Mouse (Mus musculus): ENCODE measurements around the gene Enpp1.

Gene Enpp1

DNA sequence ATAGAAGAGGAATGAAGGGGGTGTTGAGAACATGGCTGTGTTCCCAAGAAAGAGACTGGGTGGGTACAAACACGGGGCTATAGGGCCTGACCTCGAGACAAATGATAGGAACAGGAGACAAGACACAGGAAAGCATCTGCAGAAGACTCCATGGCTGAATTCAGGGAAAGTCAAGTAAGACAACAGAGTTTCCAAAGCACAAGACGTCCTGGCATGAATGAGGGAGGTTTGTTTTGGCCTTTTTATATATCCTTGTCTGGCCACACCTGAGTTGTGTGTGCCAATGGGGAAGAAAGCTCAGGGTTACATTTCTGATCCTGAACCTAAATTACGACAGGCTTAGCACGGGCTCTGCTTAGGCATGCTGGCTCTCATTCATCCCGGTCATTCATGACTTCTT lies 4.2 kb downstream of the Enpp1 start:
- DNase-seq = no peak

DNA sequence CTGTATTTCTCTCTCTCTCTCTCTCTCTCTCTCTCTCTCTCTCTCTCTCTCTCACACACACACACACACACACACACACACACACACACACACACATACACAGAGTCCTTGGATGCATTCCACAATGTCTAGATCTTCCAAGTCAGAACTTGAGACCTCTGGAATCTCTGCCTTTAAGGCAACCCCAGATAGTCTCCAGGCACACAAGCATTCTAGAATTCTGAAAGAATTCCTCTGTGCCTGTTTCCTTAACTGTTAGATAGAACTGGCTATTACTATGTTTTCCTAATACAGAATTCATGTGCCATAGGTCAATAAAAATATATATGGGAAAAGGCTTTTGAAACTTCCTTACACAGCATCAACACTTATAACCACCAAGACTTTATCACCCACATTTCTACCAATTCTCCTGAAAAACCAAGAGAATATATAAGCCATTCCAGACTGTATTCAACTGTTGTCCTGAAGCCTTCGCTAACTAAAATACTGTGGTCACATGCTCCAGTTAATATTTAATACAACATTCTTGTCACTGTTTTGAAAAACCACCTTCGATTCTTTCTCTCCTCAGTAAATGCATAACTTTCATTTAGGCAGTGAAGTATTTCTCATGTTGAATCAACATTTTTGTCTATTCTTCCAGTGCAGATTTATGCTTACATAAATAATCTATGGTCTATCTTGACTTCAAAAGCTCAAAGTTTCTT lies 5.4 kb downstream of the Enpp1 start:
- no peak for DNase-seq

DNA sequence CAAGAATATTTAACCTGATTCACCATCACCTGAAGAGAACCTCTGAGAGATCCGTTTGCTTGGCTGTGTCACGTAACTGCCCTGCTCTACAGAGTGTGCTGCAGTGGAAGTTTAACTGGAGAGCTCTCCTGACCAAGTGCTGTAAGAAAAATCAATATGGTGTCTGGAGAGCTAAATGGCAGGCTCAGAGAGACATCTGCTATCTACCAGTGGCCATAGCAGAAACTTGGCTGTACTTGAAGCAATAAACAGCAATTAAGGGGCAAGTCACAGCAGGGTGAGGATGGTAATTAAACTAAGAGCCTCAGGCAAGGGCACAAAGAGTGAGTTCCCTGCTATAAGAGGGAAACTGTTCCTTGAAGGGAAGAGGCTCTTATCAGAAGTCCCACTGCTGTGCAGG lies 9.3 kb downstream of the Enpp1 start:
- no peak for DNase-seq

DNA sequence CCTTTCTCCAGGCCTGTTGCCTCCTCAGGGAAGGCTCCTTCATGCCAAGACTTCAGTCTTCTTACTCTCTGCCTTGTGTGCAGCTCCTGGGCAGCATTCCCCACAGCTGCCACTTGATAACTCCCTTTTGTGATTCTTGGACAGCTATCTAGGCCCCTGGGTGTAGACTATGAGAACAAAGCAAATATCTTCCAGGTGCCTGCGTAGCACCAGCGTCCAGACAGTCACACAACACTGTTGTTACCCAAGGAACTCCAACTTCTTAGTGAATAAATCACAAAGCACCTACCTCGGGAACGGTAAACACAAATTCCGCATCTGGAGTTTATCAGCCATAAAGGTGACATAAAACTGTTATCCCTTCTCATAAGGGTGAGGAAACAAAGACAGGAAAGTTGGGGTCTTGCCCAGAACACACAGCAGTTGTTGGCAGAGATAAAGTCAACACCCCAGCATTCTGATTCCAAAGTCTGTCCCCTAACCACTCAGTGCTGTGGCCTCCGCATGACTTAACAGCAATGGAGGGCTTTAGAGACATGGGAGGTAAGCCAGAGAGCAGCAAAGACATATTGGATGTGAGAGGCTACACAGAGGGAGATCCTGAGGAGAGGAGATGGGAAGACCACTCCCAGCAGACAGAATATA lies 13.7 kb downstream of the Enpp1 start:
- no peak for DNase-seq

DNA sequence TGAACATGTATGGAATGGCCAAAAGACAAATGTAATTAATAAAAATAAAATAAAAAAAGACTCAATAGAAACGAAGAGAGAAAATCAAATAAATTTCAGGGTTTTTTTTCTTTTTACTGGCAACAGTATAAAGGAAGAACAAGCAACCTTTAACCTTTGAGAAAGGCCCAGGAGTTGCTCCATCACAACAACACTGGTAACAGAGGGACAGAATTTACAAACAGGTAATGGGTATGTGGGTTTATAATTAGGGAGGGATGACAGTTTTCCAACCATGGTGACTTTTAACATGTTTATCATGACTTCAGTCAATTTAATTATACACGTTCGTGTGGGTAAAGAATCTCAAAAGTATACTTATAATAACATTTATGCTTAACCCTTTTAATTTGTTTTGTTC lies 15.2 kb downstream of the Enpp1 start:
- no peak for DNase-seq

DNA sequence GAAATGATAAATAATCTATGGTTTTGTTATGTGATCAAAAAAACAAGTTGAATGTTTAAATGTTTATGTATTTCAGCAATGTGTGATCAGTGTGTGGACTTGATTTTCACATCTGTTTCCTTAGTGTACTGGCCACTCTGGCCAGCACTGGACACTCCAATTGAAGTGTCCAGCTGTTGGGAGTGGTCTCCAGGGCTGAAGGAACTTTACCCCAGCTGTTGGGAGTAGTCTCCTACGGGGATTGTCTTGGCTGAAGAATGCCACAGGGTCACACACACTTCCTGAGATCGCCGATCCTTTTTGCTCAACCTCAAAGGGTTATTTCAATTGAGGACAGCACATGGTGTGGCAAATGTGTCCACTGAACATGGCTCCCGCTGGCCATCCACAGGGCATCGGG lies 16.2 kb downstream of the Enpp1 start:
- DNase-seq = no peak

DNA sequence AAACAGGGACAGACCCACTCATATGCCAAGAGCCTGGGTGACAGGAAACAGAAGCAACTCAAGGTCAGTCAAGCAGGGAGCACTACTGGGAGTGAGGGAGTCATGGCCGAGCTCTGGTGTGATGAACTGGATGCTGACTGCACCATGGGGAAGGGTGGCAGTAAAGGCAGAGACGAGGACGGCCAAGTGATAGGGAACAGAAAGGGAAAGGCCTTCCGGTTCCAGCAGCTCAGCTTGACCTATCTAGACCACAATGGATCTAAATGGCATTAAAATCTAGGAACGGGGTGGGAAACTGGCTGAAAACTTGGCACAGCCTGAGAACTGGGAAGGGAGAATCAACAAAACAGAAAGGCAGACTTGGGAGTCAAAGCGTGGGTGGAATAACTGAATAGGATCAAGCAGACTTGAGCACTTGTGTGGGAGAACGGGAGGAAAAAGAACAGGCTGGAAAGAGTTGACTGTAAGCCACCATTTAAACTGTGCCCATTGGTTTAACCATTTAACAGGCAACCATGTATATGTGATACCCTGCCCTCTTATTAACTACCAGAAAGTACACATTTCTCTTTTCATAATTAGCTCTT lies 29.3 kb downstream of the Enpp1 start:
- DNase-seq = no peak

DNA sequence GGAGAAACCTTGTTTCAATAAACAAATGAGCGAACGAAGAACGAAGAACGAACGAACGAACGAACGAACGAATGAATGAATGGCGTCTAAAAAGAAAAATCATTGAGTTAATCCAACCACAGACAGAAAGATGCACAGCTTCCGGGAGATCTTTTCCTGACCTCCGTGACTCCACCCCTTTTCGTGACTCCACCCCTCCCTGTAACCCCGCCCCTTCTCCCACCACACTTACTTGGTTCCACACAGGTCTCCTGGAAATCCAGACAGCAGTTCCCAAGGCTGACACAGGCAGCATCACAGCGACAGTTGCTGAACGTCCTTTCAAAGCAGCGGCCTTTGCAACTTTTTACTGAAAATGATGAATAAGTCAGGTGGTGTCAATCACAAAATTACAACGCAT lies 34.3 kb downstream of the Enpp1 start:
- no peak for DNase-seq

DNA sequence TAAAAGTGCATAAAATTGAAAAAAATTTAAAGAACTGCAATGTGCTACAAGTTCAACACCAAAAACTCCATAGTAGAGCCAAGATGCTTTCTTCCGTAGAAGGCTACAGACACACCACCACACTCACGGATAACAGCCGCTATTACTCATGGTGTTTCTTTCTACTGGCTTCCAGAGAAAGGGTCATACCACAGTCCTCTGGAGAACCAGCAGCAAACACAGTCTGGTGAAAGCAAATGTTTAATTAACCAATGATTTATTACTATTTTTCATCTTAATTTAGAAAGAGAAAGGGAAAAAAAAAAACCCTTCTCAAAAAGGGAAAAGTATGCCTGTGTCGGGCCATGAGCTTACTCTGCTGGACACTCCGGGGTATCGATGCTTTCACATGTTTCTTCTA lies 37.7 kb downstream of the Enpp1 start:
- no peak for DNase-seq

DNA sequence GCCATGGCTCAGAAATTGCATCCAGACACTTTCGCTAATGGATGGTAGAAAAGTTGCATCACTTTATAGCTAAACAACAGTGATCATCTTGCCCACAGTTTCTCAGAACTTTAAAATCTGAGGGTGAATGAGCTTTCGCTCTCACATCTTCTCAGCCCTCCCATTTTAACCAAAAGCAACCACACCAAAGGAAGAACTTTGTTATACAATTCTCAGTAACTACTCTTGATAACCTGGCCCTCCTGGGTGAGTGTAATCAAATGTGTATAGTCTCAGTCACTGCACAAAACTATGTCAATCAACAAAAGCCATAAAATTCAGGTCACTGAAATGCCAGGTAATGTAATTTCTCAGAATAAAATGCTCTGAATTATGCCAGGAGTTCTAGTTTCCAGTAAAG lies 39.0 kb downstream of the Enpp1 start:
- no peak for DNase-seq

DNA sequence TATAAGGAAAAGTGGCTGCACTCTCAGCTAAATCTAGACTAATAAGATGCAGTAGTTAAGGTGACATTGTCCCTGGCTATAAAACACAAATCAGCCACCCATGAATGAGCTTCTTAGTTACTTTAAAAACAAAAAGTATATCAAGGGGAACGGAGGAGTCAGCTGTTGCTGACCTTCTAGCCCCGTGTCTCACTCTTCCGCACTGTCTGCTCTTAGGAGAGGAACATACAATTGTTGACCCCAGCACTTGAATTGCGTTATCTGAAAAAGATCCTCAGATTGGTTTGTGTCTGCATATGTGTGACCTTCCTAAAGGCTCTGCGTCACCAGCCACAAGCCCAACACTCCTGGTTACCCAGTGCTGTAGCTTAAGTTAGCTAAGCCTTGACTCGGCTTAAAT lies 41.4 kb downstream of the Enpp1 start:
- DNase-seq = no peak

DNA sequence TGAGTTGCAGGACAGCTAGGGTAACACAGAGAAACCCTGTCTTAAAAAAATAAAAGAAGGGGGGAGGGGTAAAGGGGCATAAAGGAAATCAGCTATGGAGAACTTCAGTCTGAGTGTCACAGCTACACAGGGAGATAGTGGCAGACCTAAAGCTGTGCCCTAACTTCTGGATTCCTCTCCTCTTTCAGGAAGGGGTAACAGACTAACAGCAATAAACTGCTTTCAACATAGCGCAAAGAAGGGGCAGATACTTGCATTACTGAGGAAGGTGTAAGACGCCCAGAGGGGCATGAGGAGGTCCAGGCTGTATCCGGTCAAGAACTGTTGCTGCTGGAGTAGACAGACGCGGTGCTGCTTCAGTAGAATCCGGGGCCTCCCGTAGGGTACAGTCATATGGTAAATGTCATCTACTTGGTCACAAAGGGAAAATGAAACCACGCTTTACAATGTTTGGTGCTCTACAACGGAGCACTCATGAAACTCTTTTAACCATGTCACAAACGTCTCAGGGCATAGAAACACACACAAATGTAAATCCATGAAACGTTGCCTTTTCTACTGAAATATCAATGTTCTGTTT lies 60.9 kb downstream of the Enpp1 start:
- no peak for DNase-seq

DNA sequence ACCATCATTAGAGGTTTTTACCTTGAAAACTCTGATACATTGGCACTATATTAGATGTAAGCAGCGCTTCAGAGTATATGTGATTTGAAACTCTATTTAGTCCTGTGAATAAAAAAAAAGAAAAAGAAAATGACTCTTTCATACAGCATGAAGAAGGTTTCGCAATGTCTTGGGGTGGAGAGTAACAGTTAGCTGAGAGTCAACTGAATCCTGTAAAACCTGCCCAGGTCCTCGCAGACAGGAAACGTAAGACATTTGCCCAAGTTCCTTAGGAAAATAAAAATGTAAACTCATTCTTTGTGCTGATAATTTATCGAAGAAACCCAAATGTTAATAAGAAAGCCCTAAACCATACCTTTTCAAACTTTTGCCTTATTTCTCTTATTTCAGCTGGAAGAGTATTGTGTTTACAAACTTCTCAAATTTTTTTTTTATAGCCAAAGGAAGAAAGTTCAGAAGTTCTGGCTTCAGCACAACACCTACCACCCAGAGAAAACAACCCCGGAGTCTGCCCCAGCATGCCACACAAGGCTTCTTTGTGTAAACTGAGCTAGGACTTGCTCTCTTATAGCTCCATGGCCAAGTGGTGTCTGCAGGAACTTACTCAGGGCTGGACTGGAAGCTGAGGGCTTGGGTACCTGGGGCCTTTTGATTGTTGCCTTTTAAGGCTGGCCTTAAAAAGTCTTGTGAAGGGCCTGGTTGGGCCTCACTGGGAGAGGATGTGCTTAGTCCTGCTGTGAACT lies 63.8 kb downstream of the Enpp1 start:
- no peak for DNase-seq

DNA sequence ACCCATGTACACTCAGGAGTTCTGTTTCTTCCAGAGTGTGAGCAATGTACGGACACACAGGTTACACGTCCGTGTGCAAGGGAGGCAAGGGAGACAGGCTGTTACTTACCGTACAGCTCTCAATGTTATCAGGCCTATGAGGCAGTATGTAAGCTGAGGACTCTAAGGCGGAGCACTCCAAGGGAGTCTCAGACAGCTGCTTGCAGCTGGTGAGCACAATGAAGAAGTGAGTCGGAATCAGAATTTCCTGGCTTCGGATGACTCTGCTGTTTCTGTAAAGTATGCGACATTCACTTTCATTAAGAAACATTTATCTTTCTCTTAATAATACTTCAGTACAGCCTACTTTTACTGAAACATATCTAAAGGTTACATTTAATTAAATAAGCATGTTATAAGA lies 66.8 kb downstream of the Enpp1 start:
- peak; percentile 60 for DNase-seq

DNA sequence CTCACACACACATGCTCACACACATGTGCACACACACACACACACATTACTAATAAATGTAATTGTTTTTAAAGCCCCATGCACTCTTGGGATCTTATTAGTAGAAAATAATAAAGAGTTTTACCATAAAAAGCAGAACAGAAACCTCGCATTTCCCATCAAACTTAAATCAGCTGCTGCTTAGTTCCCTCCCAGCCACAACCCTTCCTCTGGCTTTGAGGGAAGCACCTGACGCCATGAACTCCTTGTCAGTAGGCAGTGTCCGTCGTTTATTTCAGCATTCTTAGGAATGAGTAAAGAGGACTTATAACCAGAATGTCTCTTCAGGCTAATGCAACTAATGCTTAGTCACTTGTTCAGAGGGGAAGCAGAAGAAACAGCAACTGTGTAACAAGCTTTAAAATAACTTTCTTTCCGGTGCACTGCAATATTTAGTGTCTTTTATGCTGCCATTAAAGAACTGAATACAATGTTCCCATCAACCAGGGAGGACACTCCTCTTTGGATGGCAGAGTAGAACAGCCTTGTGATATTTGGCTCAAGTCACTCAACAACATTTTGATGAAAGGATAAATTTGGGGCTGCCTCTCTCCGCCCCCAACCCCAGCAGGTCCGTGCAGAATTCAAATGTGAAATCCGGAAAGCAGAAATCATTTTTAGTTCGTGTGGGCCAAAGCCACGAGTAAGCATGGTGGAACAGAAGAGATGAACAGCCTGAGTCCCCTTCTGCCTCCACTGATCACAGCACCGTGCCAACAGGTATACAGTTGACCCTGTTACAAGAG lies 69.0 kb downstream of the Enpp1 start:
- DNase-seq = peak; percentile 29

DNA sequence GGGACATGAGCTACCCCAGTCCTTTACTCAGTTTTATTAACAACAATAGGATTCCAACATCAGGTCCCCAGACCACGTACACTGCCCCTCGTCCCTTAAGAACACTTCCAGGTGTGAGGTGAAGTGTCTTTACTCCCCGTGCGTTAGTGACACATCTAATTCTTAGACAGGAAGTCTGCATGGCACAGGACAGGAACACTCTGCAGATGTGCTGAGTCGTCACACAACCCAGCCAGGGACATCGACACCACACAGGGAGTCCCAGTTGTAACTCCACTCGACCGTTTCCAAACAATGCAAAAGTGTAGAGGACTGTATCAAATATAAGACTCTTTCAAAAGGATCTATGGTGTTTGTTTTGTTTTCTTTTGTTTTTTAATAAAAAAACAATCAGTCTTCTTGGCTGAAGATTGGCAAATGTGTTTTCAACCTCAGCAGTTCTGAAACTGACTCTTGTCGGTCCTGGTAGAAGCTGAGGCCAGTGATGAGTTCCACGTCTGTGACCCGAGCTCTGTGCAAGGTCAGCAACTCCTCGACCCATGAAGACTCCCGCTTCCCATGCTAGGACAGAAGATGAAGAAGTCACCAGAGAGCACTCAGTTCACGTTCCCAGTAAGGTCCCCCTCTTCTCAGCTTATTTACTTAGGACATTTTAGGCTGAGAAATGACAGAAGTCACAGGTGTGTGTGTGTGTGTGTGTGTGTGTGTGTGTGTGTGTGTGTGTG lies 70.4 kb downstream of the Enpp1 start:
- no peak for DNase-seq

DNA sequence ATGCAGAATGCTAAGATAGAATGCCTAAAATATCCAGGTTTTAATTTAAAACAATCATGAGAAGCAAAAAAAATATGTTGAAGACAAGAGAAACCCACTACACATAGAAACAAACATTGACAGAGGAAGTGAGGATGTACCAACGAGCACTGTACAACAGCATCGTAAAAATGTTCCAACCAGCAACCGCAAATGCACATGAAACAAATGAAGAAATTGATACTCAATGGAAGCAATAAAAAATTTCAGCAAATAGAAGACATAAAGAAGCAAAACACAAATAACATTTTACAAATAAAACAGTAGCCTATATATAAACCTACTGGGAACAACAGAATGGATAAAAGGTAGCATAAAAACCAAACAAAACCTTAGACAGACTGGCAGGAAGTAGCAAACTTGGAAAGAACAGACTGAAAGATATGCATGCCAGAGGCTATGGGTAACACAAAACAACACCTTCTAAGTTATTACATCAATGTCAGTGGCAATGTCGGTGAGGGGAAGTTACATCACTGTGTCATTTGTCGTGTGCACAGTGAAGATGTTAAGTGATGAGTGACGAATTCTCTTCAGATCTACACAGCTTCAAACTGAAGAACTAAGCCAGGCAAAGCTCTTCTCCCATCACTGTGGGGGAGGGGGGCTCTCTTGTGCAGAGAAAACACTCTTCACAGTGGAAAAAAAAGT lies 71.6 kb downstream of the Enpp1 start:
- DNase-seq = no peak

DNA sequence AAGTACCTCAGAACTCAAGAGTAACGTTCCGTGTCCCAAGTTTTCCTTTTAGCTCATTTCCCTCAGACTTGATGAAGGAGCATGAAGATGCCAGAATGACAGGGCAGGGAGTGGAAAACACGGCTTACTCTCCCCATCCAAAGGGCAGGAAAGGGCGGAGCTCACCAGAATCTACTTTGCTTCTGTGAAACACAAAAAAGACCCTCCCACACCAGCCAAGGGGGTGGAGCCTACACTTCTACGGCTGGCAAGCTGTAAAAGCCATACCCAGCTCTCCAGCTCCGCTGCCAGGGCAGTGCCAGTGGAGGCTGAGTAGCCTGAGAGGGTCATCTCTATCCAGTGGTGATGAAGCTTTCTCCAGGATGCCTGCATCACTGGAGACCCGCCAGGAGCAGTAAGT lies 72.4 kb downstream of the Enpp1 start:
- peak; percentile 19 for DNase-seq

DNA sequence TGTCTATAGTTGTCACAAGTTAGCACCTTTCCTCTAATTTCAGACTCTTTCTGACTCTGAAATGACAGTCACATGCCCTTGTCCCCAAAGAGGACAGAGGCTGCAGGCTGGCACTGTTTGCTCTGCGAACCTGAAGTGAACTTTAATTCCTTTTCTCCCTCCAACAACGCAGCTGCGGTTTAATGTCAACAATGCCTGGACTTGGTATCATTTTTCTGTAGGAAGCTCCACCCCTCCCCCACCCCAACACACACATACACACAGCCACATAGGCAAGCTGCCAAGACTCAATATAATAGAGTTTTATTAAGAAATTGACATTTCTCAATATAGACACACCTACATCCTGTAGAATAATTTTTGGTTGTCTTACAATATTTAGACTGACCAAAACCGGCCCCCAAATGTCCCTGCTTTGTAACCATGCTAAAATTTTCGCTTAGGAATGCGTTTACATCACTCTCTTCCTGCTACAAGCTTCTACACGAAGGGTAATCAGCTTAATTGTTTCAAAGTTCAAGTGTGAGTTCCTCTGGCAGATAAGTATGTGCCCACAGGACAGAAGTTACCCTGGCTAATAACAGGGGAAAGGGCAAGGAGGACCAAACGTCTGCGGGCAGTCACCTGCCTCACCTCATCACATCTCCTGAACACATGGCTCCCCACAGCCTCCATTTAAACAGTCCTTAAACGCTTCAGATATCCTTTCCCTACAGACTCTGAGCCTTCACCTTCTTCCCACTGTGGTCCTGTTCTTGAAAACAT lies 73.5 kb downstream of the Enpp1 start:
- peak; percentile 44 for DNase-seq

DNA sequence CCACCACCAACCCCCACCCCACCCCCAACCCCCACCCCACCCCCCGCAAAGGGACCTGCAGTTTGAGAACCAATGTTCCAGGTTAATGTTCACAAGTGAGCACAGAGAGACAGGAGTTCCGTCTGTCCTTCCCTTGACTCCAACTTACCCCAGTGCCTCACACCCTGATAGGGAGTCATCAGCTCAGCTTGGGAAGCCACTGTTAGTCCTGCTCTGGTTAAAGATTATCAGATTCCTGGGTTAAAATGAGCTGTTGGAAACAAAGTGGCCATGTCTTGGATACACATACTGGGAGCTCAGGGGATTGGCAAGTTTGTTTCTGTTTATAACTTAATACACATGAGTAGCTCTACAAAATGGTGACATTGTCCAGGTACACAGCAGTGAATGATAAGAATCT lies 75.0 kb downstream of the Enpp1 start:
- no peak for DNase-seq

DNA sequence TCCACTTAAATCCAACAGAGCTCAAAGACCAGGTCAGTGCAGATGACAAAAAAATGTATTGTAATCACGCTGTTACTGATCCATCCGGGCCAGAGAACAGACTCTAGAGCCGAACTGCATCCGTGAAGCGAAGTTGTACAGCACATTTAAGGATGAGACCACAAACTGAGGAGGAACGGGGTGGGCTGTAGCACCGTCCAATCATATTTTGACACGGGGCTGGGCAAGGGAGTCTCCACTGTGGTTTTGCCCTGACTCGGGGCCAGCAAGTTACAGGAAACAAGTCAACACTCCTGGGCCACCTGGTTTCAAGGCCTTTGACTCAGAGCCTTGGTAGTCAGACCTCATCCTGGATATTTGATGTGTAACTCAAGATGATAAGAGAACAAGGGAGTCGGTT lies 76.1 kb downstream of the Enpp1 start:
- peak; percentile 33 for DNase-seq

All from lung, postnatal 36 days (tissue).